10 mouse cellular contexts compared by ENCODE assay signal in genomic region chr7:49908990-49909411, GRCm38 (mm10). TPM values are rescaled to one million over a fixed set of nuclear protein-coding genes. Genes with fewer than 3 reads are reported as not detected.
DNase-seq lines count a peak whose midpoint lies in the region; ATAC-seq and TF ChIP-seq lines count a peak whose summit lies in the region.
"Had no signal": no experiment of that assay in that cellular context is flagged by ENCODE, and none has a peak within 500 bp of the region (broad histone marks: within the 10 kb centered on the region; RNA-seq: fewer than 3 reads in every experiment).

No protein-coding gene starts in this region.

- H3K9ac ChIP-seq in forebrain, embryonic 12.5 days, result no peak overlapping the region
- H3K9ac ChIP-seq in midbrain, embryonic 15.5 days, result no peak overlapping the region
- H3K9ac ChIP-seq: limb, embryonic 13.5 days had no signal

- peaks cover 29% of the 10 kb centered on the region for H3K4me1 ChIP-seq in forebrain, embryonic 12.5 days
- H3K4me1 ChIP-seq in kidney, adult 2 months (ENCODE audit: control insufficient read depth, insufficient read depth, low read length), result no peaks in the 10 kb centered on the region; the same call in 1 of the 2 replicates
- peaks cover 11% of the 10 kb centered on the region for H3K4me1 ChIP-seq in midbrain, embryonic 15.5 days
- H3K4me1 ChIP-seq: limb, embryonic 13.5 days had no signal

- no peak for TF ChIP-seq POLR2A in kidney, adult 2 months (IDR thresholded peaks at IDR 0.05; ENCODE audit: low read depth, low read length)

- no peaks in the 10 kb centered on the region for H3K36me3 ChIP-seq in forebrain, embryonic 12.5 days (replicated peaks)
- H3K36me3 ChIP-seq in kidney, adult 2 months (ENCODE audit: control insufficient read depth, insufficient read depth, low read length), result no peaks in the 10 kb centered on the region
- H3K36me3 ChIP-seq in midbrain, embryonic 15.5 days (replicated peaks), result no peaks in the 10 kb centered on the region
- H3K36me3 ChIP-seq: limb, embryonic 13.5 days had no signal

- TF ChIP-seq CTCF in kidney, adult 2 months (conservative IDR thresholded peaks at IDR 0.05; ENCODE audit: insufficient read depth, insufficient read length, low read depth, low read length), result no peak

- H3K9me3 ChIP-seq in forebrain, embryonic 12.5 days, result no peaks in the 10 kb centered on the region
- no peaks in the 10 kb centered on the region for H3K9me3 ChIP-seq in midbrain, embryonic 15.5 days
- H3K9me3 ChIP-seq: limb, embryonic 13.5 days had no signal

- no peak overlapping the region for H3K27ac ChIP-seq in forebrain, embryonic 12.5 days
- H3K27ac ChIP-seq in kidney, adult 2 months (ENCODE audit: insufficient read depth, low read depth, low read length), result peak overlapping the region; percentile 58; the same call in 1 of the 2 replicates
- H3K27ac ChIP-seq in midbrain, embryonic 15.5 days, result no peak overlapping the region
- H3K27ac ChIP-seq: limb, embryonic 13.5 days had no signal

- peak overlapping the region; percentile 10; the same call in 1 of the 2 replicates for H3K4me3 ChIP-seq in forebrain, embryonic 12.5 days (replicated peaks)
- H3K4me3 ChIP-seq in kidney, adult 2 months (ENCODE audit: insufficient read depth, low read depth, low read length), result peak overlapping the region; percentile 54
- H3K4me3 ChIP-seq in midbrain, embryonic 15.5 days, result no peak overlapping the region
- H3K4me3 ChIP-seq: limb, embryonic 13.5 days had no signal

- WGBS in forebrain, embryonic 12.5 days, result under 1% methylated on average over 26 of the region's 26 CpGs
- WGBS in kidney, adult 2 months, result under 1% methylated on average over 26 of the region's 26 CpGs
- under 1% methylated on average over 26 of the region's 26 CpGs for WGBS in midbrain, embryonic 15.5 days

- peak; percentile 38 to 50 for DNase-seq in cerebellum, postnatal 14 days
- peak; percentile 87 for DNase-seq in kidney, adult 2 months
- DNase-seq in adrenal gland, postnatal 10 days, result no peak
- DNase-seq in cerebellum, adult 9-10 months, result no peak
- no peak for DNase-seq in adrenal gland, postnatal 4 days (ENCODE audit: low spot score in 2 of 2)

- peaks cover 98% of the 10 kb centered on the region for H3K27me3 ChIP-seq in forebrain, embryonic 12.5 days
- H3K27me3 ChIP-seq in kidney, adult 2 months (replicated peaks; ENCODE audit: control insufficient read depth, insufficient read depth, low read length), result peaks cover 5% of the 10 kb centered on the region; the same call in 1 of the 2 replicates
- peaks cover 81% of the 10 kb centered on the region for H3K27me3 ChIP-seq in midbrain, embryonic 15.5 days (replicated peaks)

- H3K4me2 ChIP-seq in forebrain, embryonic 12.5 days, result 0 out of 2 replicates have a peak overlapping the region, but pooled peaks have one; percentile 8
- peak overlapping the region; percentile 13; the same call in 1 of the 2 replicates for H3K4me2 ChIP-seq in midbrain, embryonic 15.5 days
- H3K4me2 ChIP-seq: limb, embryonic 13.5 days had no signal

- ATAC-seq in cerebellum, adult (ENCODE audit: insufficient number of reproducible peaks, low FRiP score, low TSS enrichment), result no peak
- no peak for ATAC-seq in forebrain, embryonic 12.5 days (ENCODE audit: low FRiP score)
- no peak for ATAC-seq in midbrain, embryonic 15.5 days (replicated peaks)
- ATAC-seq: inflammation-experienced regulatory T-cells, adult 6 months had no signal

RNA-seq across cellular contexts. Expression of gene Slc6a5, which starts 0.9 kb away (rescaled TPM):
- not detected in 2 replicates for polyA plus RNA-seq in forebrain, embryonic 12.5 days (2016; fragmentation: Nextera tagmentation; extraction: Ambion mirVana)
- polyA plus RNA-seq in kidney, adult 2 months (2012; rRNA removed), result 0.03 TPM in 1 of 2 replicates, not detected in the other
- 0.31 and 0.41 TPM in 2 replicates for polyA plus RNA-seq in midbrain, embryonic 15.5 days (2015; fragmentation: Nextera tagmentation; extraction: Ambion mirVana)
- total RNA-seq in adrenal gland, postnatal 10 days (2021), result 1 to 10 TPM in 1 of 2 experiments, under 1 TPM in 1; 0.58 to 1.7 TPM
- total RNA-seq in adrenal gland, postnatal 4 days (2021), result under 1 TPM; 0.17 to 0.42 TPM
- polyA plus RNA-seq: inflammation-experienced regulatory T-cells, adult 6 months had no signal

Comparison
In these comparisons a context has a peak if more than half of its experiments do, and no peak if none do; other contexts are left out.
1. DNase-seq: peak in cerebellum, postnatal 14 days (2 of 2) and kidney, adult 2 months (single experiment); none in adrenal gland, postnatal 10 days (single experiment), cerebellum, adult 9-10 months (single experiment) and adrenal gland, postnatal 4 days (0 of 2).